Mouse (Mus musculus) hindlimb bud, embryonic 11.5 days (tissue): ENCODE results near the gene Cd53.

Experiments
- DNase-seq: peaks from one replicate; pipeline ENCODE4 v3.0.0-alpha.2; 2012; ENCODE audit warnings: low read depth, low spot score; ENCODE audit errors: extremely low spot score

Gene Cd53

GRCm38 (mm10) chr3:106789930-106790329, at the start of gene Cd53:
Gene Cd53 (minus strand): TSS chr3:106790149.
- DNase-seq, result no peak

- DNase-seq, result no peak
These were observed 42.2 kb upstream of the Cd53 start for GRCm38 (mm10) chr3:106832107-106832506.

- no peak for DNase-seq
These were observed 36.2 kb upstream of the Cd53 start, which contains the start of gene Olfr266 for GRCm38 (mm10) chr3:106826187-106826586. Gene Olfr266 (minus strand): TSS chr3:106826287.

- no peak for DNase-seq
These were observed 27.7 kb upstream of the Cd53 start for GRCm38 (mm10) chr3:106817676-106818075.

GRCm38 (mm10) chr3:106808972-106809695, 19.2 kb upstream of the Cd53 start:
- no peak for DNase-seq

- DNase-seq, result no peak
These were observed 8.1 kb upstream of the Cd53 start for GRCm38 (mm10) chr3:106798079-106798478.

GRCm38 (mm10) chr3:106788440-106788887, 1.5 kb downstream of the Cd53 start:
- DNase-seq, result no peak

- DNase-seq, result no peak
These were observed 2.0 kb downstream of the Cd53 start for GRCm38 (mm10) chr3:106787972-106788371.

GRCm38 (mm10) chr3:106785130-106785529, 4.8 kb downstream of the Cd53 start:
- DNase-seq, result no peak

- no peak for DNase-seq
These were observed 18.1 kb downstream of the Cd53 start for GRCm38 (mm10) chr3:106771834-106772233.

GRCm38 (mm10) chr3:106755898-106756297, 34.1 kb downstream of the Cd53 start:
- no peak for DNase-seq

- DNase-seq, result peak; percentile 28
These were observed 67.7 kb downstream of the Cd53 start for GRCm38 (mm10) chr3:106722028-106722945.

- DNase-seq, result peak; percentile 78
These were observed 68.4 kb downstream of the Cd53 start for GRCm38 (mm10) chr3:106721397-106722027.
